Mouse (Mus musculus) midbrain, postnatal 0 days (tissue): ENCODE results near the gene Tmsb4x. TPM values are rescaled to one million over a fixed set of nuclear protein-coding genes. Genes with fewer than 3 reads are reported as not detected.

ENCODE experiments used
- ATAC-seq: fragments of 200-750 bp; cut with Nextera tagmentation; 2 replicates; pipeline ENCODE4 v1.8.0; 2017; ENCODE audit warnings: moderate number of reproducible peaks, mild to moderate bottlenecking, moderate TSS enrichment, moderate library complexity; ENCODE audit not compliant: low FRiP score
- DNase-seq: peaks from one replicate; pipeline ENCODE4 v3.0.0-alpha.2; 2015; ENCODE audit warnings: low spot score
- H3K27ac ChIP-seq: fragments of 300-500 bp; sonication (generic); 2 replicates; pipeline ENCODE4 v1.5.1; 2014; ENCODE audit warnings: low read depth, mild to moderate bottlenecking, low read length, mixed read lengths
- H3K27me3 ChIP-seq: fragments of 300-500 bp; sonication (generic); 2 replicates; pipeline ENCODE4 v1.6.1; 2014; ENCODE audit warnings: low read length, control low read depth, mixed read lengths; ENCODE audit not compliant: insufficient read depth
- H3K36me3 ChIP-seq: fragments of 300-500 bp; sonication (generic); 2 replicates; pipeline ENCODE4 v1.6.1; 2014; ENCODE audit warnings: low read length, control low read depth, mixed read lengths; ENCODE audit not compliant: insufficient read depth
- H3K4me1 ChIP-seq: fragments of 300-500 bp; sonication (generic); 2 replicates; pipeline ENCODE4 v1.6.1; 2014; ENCODE audit warnings: mild to moderate bottlenecking, control low read depth, antibody characterized with exemption, low read length, mixed read lengths; ENCODE audit not compliant: insufficient read depth
- H3K4me2 ChIP-seq: fragments of 300-500 bp; sonication (generic); 2 replicates; pipeline ENCODE4 v1.6.1; 2014; ENCODE audit warnings: low read depth, mild to moderate bottlenecking, low read length, mixed read lengths; ENCODE audit not compliant: poor library complexity, severe bottlenecking
- H3K4me3 ChIP-seq: fragments of 300-500 bp; sonication (generic); 2 replicates; pipeline ENCODE4 v1.5.1; 2014; ENCODE audit warnings: low read depth, mild to moderate bottlenecking, low read length, moderate library complexity
- H3K9ac ChIP-seq: fragments of 300-500 bp; sonication (generic); replicated peaks from 2 replicates; pipeline ENCODE4 v1.6.1; 2014; ENCODE audit warnings: mild to moderate bottlenecking, low read length, moderate library complexity, mixed read lengths; ENCODE audit not compliant: poor library complexity, severe bottlenecking
- H3K9me3 ChIP-seq: fragments of 300-500 bp; sonication (generic); 2 replicates; pipeline ENCODE4 v1.6.1; 2016; ENCODE audit warnings: low read length, control low read depth
- CTCF ChIP-seq: IDR thresholded peaks from 2 replicates; pipeline ENCODE4 v1.5.1; 2016; ENCODE audit warnings: antibody characterized with exemption, mild to moderate bottlenecking
- WGBS: fragments of 180-500 bp; shearing (Covaris S2); extraction: QIAGEN DNeasy Blood & Tissue Kit; methylation state at CpG from one replicate; pipeline ENCODE4 v1.1.7; 2014; 5-methylcytosine and 5-hydroxymethylcytosine counted together
- polyA plus RNA-seq: library from polyadenylated mRNA; unstranded; fragments of >200 nt; fragmentation: Nextera tagmentation; extraction: Ambion mirVana; gene quantifications from 2 replicates; pipeline ENCODE4 v1.2.1, GENCODE M21; 2015
- total RNA-seq: library from RNA; depleted of rRNA; stranded (reverse); fragments of >200 nt; gene quantifications from 2 replicates; pipeline ENCODE4 v1.2.3, GENCODE M21; 2014

Tmsb4x gene
- total and polyA plus RNA-seq, 2 experiments from 2014 or later: 1,032 to 4,382 TPM

- TF ChIP-seq CTCF: peak; percentile 37
- H3K4me3 ChIP-seq: no peak overlapping the region
- H3K27me3 ChIP-seq: no peaks in the 10 kb centered on the region
- H3K4me2 ChIP-seq: no peak overlapping the region
- H3K27ac ChIP-seq: no peak overlapping the region
- no peaks in the 10 kb centered on the region for H3K9me3 ChIP-seq
- H3K4me1 ChIP-seq: no peaks in the 10 kb centered on the region
- no peak overlapping the region for H3K9ac ChIP-seq
- ATAC-seq (no peak), DNase-seq (no peak)
- 38% methylated on average over 6 of the region's 6 CpGs for WGBS
- H3K36me3 ChIP-seq: no peaks in the 10 kb centered on the region
These were observed 20.1 kb upstream of the Tmsb4x start for GRCm38 (mm10) chrX:167229206-167229605.

- TF ChIP-seq CTCF: no peak
- Histone ChIP-seq H3K9me3 (no peaks in the 10 kb centered on the region), H3K27me3 (no peaks in the 10 kb centered on the region), H3K9ac (no peak overlapping the region), H3K4me2 (no peak overlapping the region), H3K36me3 (no peaks in the 10 kb centered on the region), H3K27ac (no peak overlapping the region), H3K4me3 (no peak overlapping the region), H3K4me1 (no peaks in the 10 kb centered on the region)
- DNase-seq (no peak), ATAC-seq (no peak)
- 91% methylated on average over 6 of the region's 6 CpGs for WGBS
These were observed 18.6 kb upstream of the Tmsb4x start for GRCm38 (mm10) chrX:167227756-167228155.

GRCm38 (mm10) chrX:167227138-167227537 lies 18.0 kb upstream of the Tmsb4x start:
- Histone ChIP-seq H3K4me1 (no peaks in the 10 kb centered on the region), H3K9me3 (no peaks in the 10 kb centered on the region), H3K36me3 (no peaks in the 10 kb centered on the region), H3K4me3 (no peak overlapping the region), H3K27ac (no peak overlapping the region), H3K9ac (no peak overlapping the region), H3K27me3 (no peaks in the 10 kb centered on the region), H3K4me2 (no peak overlapping the region)
- WGBS: 86% methylated on average over 7 of the region's 7 CpGs
- ATAC-seq: no peak
- no peak for DNase-seq
- no peak for TF ChIP-seq CTCF

- 98% methylated on average over 5 of the region's 5 CpGs for WGBS
- no peak overlapping the region for H3K27ac ChIP-seq
- no peaks in the 10 kb centered on the region for H3K4me1 ChIP-seq
- DNase-seq (no peak), ATAC-seq (no peak)
- no peak for TF ChIP-seq CTCF
- no peak overlapping the region for H3K4me2 ChIP-seq
- no peaks in the 10 kb centered on the region for H3K36me3 ChIP-seq
- no peak overlapping the region for H3K9ac ChIP-seq
- H3K27me3 ChIP-seq: no peaks in the 10 kb centered on the region
- no peaks in the 10 kb centered on the region for H3K9me3 ChIP-seq
- H3K4me3 ChIP-seq: no peak overlapping the region
These were observed 17.5 kb upstream of the Tmsb4x start for GRCm38 (mm10) chrX:167226570-167226969.

DNA sequence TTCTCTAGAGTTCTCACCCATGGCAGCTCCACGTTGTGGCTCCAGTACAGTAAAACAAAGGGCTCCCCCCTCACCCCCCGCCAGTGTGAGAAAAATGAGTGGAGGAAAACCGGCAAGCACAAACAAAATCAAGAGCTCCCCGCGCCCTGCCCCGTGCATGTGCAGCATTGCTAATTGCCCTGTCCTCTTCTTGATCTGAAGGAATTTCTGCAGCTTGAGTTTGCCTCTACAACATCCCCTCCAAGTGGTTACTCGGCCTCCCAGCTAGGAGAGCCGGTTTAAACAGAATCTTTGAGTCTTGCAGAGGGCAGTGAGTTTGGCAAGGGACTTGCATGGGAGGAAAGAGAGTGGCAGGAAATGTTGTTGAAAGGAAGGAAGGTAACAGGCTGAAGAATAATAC lies 3.6 kb upstream of the Tmsb4x start:
- ATAC-seq: peak; percentile 49
- peak; percentile 70 for DNase-seq
- Histone ChIP-seq H3K9ac (no peak overlapping the region), H3K4me2 (peak overlapping the region; percentile 12; the same call in 1 of the 2 replicates), H3K36me3 (no peaks in the 10 kb centered on the region), H3K4me3 (no peak overlapping the region), H3K27me3 (no peaks in the 10 kb centered on the region), H3K9me3 (no peaks in the 10 kb centered on the region), H3K27ac (no peak overlapping the region), H3K4me1 (no peaks in the 10 kb centered on the region)
- 28% methylated on average over 8 of the region's 8 CpGs for WGBS
- peak; percentile 67 for TF ChIP-seq CTCF

DNA sequence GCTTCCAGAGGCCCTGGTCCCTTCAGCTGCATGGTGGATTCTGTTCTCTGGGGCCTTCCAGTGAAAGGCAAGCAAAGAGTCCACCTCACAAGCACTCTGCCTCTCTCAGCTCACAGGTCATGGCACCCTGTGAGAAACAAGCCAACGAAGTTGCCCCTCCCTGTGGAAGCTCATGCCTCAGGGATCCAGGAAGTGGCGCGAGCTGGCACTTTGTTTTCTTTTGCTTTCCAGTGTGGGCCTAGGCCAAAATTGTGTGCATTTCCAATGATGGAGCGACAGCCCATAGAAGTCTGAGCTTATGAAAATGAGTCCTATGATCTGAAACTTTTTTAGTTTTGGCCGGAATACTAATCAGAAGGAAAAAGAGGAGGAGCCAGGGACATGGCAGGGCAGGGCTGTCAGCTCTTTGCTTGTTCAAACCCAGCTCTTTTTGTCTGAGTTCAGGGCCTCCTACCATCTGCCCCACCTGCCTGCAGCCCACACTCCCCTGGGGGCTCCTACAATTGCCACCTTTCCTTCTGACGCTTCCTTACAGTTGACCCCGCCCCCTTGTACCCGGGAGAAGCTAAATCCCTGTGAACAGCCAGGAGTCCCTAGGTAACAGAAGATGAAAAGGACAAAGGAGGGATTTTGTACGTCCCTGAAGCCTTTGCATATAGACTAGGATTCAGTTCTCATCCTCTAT lies 2.9 kb upstream of the Tmsb4x start:
- ATAC-seq (no peak), DNase-seq (no peak)
- Histone ChIP-seq H3K9ac (no peak overlapping the region), H3K36me3 (no peaks in the 10 kb centered on the region), H3K27ac (no peak overlapping the region), H3K27me3 (no peaks in the 10 kb centered on the region), H3K4me2 (peak overlapping the region; percentile 12; the same call in 1 of the 2 replicates), H3K4me1 (no peaks in the 10 kb centered on the region), H3K9me3 (no peaks in the 10 kb centered on the region), H3K4me3 (no peak overlapping the region)
- no peak for TF ChIP-seq CTCF
- WGBS: 31% methylated on average over 8 of the region's 9 CpGs
